Mouse (Mus musculus): ENCODE measurements around the gene Wbp11. TPM values are rescaled to one million over a fixed set of nuclear protein-coding genes. Genes with fewer than 3 reads are reported as not detected.

Wbp11 gene
- polyA plus RNA-seq, 1 experiment from 2014 or later = 39.8 TPM

DNA sequence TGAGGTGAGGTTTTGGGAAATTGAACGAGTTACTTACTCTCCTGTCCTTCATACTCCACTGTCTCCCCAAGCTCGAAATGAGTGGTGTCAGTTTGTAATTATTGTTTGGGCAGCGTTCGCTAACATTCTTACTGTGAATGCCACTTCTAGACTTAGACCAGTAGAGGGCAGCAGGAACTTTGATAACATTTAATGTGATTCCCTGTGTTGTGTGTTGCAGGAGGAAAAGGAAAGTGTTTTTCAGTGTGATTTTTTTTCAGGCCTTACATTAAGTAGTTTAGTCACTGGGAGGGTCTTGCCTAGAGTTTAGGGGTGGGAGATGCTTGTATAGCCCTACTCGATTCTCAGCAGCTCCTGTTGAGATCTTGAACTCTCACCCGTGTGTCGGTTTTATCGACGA is 33.0 kb upstream of the Wbp11 start:
- Histone ChIP-seq H3K4me3 (ENCODE audit: low read depth, low read length) (no peak overlapping the region), H3K9ac (ENCODE audit: low read length) (no peak overlapping the region), H3K9me3 (ENCODE audit: control insufficient read depth, low read length) (no peaks in the 10 kb centered on the region), H3K4me2 (replicated peaks; ENCODE audit: low read depth) (no peak overlapping the region), H3K36me3 (ENCODE audit: control insufficient read depth, insufficient read depth, low read length) (no peaks in the 10 kb centered on the region), H3K27ac (replicated peaks) (no peak overlapping the region), H3K4me1 (replicated peaks; ENCODE audit: control insufficient read depth, insufficient read depth) (peaks cover 3% of the 10 kb centered on the region; the same call in 1 of the 2 replicates), H3K27me3 (ENCODE audit: control insufficient read depth, insufficient read depth, low read length) (no peaks in the 10 kb centered on the region)
- no peak for DNase-seq (ENCODE audit: low spot score)
- 28% methylated on average over 9 of the region's 9 CpGs for WGBS
- TF ChIP-seq EP300 (optimal IDR thresholded peaks at IDR 0.05) (no peak), CTCF (IDR thresholded peaks at IDR 0.05; ENCODE audit: low read depth) (peak; percentile 96)
- peak; percentile 67 for ATAC-seq (ENCODE audit: low FRiP score, low TSS enrichment)

DNA sequence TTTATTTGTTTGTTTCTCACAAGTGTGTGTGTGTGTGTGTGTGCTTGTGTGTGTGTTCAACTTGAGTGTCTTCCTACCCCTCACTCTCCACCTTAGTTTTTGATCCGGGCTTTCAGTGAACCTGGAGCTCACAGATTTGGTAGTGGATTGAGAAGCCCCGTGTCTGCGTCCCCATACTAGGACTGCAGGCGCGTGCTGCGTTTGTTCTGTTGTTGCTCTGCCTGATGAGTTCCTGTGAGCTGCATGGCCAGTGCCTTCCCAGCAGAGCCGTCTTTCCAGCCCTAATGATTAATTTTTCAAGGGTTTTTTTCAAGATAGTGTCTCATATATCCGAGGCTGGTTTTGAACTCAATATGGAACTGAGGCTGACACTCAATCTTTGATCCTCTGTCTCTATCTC is 30.4 kb upstream of the Wbp11 start:
- ATAC-seq (ENCODE audit: low FRiP score, low TSS enrichment) (no peak), DNase-seq (ENCODE audit: low spot score) (no peak)
- Histone ChIP-seq H3K4me3 (ENCODE audit: low read depth, low read length) (no peak overlapping the region), H3K4me2 (replicated peaks; ENCODE audit: low read depth) (no peak overlapping the region), H3K27me3 (ENCODE audit: control insufficient read depth, insufficient read depth, low read length) (no peaks in the 10 kb centered on the region), H3K27ac (replicated peaks) (no peak overlapping the region), H3K36me3 (ENCODE audit: control insufficient read depth, insufficient read depth, low read length) (no peaks in the 10 kb centered on the region), H3K9me3 (ENCODE audit: control insufficient read depth, low read length) (no peaks in the 10 kb centered on the region), H3K4me1 (replicated peaks; ENCODE audit: control insufficient read depth, insufficient read depth) (peaks cover 3% of the 10 kb centered on the region; the same call in 1 of the 2 replicates), H3K9ac (ENCODE audit: low read length) (no peak overlapping the region)
- TF ChIP-seq CTCF (IDR thresholded peaks at IDR 0.05; ENCODE audit: low read depth) (no peak), EP300 (optimal IDR thresholded peaks at IDR 0.05) (no peak)
- 42% methylated on average over 8 of the region's 8 CpGs for WGBS

DNA sequence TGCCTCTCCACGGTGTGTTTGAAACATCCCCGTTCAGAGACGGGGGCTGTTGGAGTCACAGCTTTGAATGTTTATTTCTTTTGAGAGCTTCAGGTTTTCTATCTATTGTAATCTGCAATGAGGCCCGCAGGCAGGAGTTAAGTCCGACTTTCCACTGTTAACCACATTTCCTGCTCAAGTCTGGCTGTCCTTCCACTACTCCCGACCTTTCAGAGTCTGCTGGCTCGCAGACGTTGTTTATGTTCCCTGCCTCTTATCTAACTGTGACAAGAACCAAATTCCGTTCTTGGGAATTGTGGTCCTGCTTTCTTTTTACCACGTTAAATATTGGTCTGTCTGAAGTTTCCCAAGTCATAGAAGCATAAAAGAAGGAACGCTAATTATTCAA is 29.8 kb upstream of the Wbp11 start:
- no peaks in the 10 kb centered on the region for H3K27me3 ChIP-seq (ENCODE audit: control insufficient read depth, insufficient read depth, low read length)
- no peaks in the 10 kb centered on the region for H3K9me3 ChIP-seq (ENCODE audit: control insufficient read depth, low read length)
- peak overlapping the region; percentile 22; the same call in 1 of the 2 replicates for H3K4me3 ChIP-seq (ENCODE audit: low read depth, low read length)
- peaks cover 3% of the 10 kb centered on the region; the same call in 1 of the 2 replicates for H3K4me1 ChIP-seq (replicated peaks; ENCODE audit: control insufficient read depth, insufficient read depth)
- TF ChIP-seq CTCF (IDR thresholded peaks at IDR 0.05; ENCODE audit: low read depth) (no peak), EP300 (optimal IDR thresholded peaks at IDR 0.05) (no peak)
- H3K4me2 ChIP-seq (replicated peaks; ENCODE audit: low read depth) = peak overlapping the region; percentile 33
- H3K9ac ChIP-seq (ENCODE audit: low read length) = no peak overlapping the region
- peak overlapping the region; percentile 77 for H3K27ac ChIP-seq (replicated peaks)
- peak; percentile 19 for DNase-seq (ENCODE audit: low spot score)
- ATAC-seq (ENCODE audit: low FRiP score, low TSS enrichment) = no peak
- 5% methylated on average over 11 of the region's 11 CpGs for WGBS
- no peaks in the 10 kb centered on the region for H3K36me3 ChIP-seq (ENCODE audit: control insufficient read depth, insufficient read depth, low read length)

DNA sequence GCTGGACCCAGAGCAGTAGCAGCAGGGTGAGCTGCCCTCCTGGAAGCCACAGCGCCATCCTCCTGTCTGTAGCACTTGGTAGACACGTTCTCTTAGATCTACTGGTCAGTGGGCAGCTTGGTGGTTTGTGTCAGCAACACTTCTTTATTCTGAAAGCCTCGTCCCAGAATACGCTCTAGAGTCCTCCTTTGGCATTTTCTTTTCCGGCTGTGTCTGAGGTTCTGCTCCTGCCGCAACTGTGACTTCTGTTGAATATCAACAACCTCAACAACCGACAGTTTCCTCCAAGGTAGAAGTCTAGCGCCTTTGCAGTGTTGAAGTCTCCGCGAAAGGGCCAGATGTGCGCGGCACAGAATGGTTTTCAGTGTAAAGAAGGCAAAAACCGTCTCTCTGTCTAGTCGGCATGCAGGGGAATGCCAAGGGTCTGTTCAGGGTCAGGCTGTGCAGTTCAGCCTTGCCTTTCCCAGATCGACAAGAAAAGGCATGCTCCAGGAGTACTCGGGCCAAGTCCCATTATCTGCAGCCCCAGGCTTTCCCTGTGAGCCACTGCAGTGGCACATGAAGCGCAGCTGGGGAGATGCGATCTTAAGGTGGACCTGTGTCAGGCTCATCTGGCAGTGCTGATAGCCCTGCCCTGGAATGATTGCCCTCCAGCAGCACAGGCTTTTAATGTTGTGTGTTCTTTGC is 29.3 kb upstream of the Wbp11 start, which contains the start of gene Art4:
TSS of gene Art4 (minus strand) at position 548 of the 687 bp plus-strand sequence.
- 33% methylated on average over 18 of the region's 18 CpGs for WGBS
- Histone ChIP-seq H3K9ac (ENCODE audit: low read length) (0 out of 2 replicates have a peak within 1 kb of the TSS, but pooled peaks have one; percentile 28), H3K36me3 (ENCODE audit: control insufficient read depth, insufficient read depth, low read length) (no peaks in the 10 kb centered on the region), H3K27me3 (ENCODE audit: control insufficient read depth, insufficient read depth, low read length) (no peaks in the 10 kb centered on the region), H3K4me1 (replicated peaks; ENCODE audit: control insufficient read depth, insufficient read depth) (peaks cover 3% of the 10 kb centered on the region; the same call in 1 of the 2 replicates), H3K4me2 (replicated peaks; ENCODE audit: low read depth) (peak within 1 kb of the TSS; percentile 33), H3K4me3 (ENCODE audit: low read depth, low read length) (peak within 1 kb of the TSS; percentile 22), H3K9me3 (ENCODE audit: control insufficient read depth, low read length) (no peaks in the 10 kb centered on the region), H3K27ac (replicated peaks) (peak within 1 kb of the TSS; percentile 77)
- ATAC-seq (ENCODE audit: low FRiP score, low TSS enrichment) = peak; percentile 48; the same call in 1 of the 2 replicates
- no peak for TF ChIP-seq EP300 (optimal IDR thresholded peaks at IDR 0.05)
- TF ChIP-seq CTCF (IDR thresholded peaks at IDR 0.05; ENCODE audit: low read depth) = no peak
- DNase-seq (ENCODE audit: low spot score) = peak; percentile 28

DNA sequence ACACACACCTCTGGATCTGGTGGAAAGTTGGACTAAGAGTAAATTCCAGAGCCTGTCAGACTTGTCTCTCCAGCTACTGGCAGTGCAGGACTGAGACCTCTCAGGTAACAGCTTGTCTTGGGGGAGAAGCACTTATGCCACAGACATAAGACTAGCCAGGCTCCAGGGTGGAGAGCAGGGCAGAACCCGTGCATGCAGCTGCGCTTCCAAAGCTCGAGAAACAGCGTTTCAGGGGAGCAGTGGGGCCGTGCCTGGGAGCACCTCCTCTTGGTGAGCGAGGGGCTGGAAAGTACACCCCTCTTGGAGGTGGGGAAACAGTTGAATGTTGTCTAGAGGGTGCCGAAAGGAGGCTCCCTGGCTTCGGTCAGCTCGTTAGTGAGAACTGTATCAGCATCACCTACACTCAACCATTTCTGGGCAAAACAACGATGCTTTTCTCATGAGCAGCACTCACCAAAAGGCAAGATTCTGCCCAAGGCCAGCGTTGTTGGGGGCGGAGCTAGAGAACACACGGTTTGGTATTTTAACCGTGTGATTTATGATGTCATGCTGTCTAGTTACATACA is 28.1 kb upstream of the Wbp11 start:
- WGBS = 45% methylated on average over 14 of the region's 14 CpGs
- H3K9ac ChIP-seq (ENCODE audit: low read length) = no peak overlapping the region
- H3K4me2 ChIP-seq (replicated peaks; ENCODE audit: low read depth) = peak overlapping the region; percentile 28
- ATAC-seq (ENCODE audit: low FRiP score, low TSS enrichment) (peak; percentile 46; the same call in 1 of the 2 replicates), DNase-seq (ENCODE audit: low spot score) (no peak)
- H3K4me1 ChIP-seq (replicated peaks; ENCODE audit: control insufficient read depth, insufficient read depth) = peaks cover 3% of the 10 kb centered on the region; the same call in 1 of the 2 replicates
- H3K27ac ChIP-seq (replicated peaks) = peak overlapping the region; percentile 75
- TF ChIP-seq CTCF (IDR thresholded peaks at IDR 0.05; ENCODE audit: low read depth) = no peak
- no peak for TF ChIP-seq EP300 (optimal IDR thresholded peaks at IDR 0.05)
- no peaks in the 10 kb centered on the region for H3K9me3 ChIP-seq (ENCODE audit: control insufficient read depth, low read length)
- H3K4me3 ChIP-seq (ENCODE audit: low read depth, low read length) = 0 out of 2 replicates have a peak overlapping the region, but pooled peaks have one; percentile 6
- no peaks in the 10 kb centered on the region for H3K27me3 ChIP-seq (ENCODE audit: control insufficient read depth, insufficient read depth, low read length)
- H3K36me3 ChIP-seq (ENCODE audit: control insufficient read depth, insufficient read depth, low read length) = no peaks in the 10 kb centered on the region

DNA sequence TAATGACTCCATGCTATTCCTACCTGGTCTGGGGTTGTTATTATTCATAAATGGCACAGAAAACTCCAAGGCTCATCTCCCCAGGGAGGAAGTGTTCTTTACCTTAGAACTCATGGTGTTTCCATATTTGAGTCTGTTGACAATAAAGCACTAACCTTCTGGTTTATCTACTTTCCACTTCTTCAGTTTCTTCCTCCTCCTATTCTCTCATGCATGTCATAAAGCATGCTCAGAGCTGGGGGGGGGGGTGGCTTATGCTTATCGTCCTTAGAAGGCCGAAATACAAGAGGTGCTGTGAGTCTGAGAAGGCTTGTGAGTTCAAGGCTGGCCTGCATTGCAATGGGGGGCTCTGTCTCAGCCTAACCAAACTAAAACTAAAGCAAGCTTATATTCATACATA is 27.1 kb upstream of the Wbp11 start:
- ATAC-seq (ENCODE audit: low FRiP score, low TSS enrichment) (no peak), DNase-seq (ENCODE audit: low spot score) (no peak)
- H3K4me3 ChIP-seq (ENCODE audit: low read depth, low read length) = no peak overlapping the region
- H3K36me3 ChIP-seq (ENCODE audit: control insufficient read depth, insufficient read depth, low read length) = no peaks in the 10 kb centered on the region
- 0 out of 2 replicates have a peak overlapping the region, but pooled peaks have one; percentile 61 for H3K27ac ChIP-seq (replicated peaks)
- H3K4me1 ChIP-seq (replicated peaks; ENCODE audit: control insufficient read depth, insufficient read depth) = peaks cover 3% of the 10 kb centered on the region; the same call in 1 of the 2 replicates
- H3K27me3 ChIP-seq (ENCODE audit: control insufficient read depth, insufficient read depth, low read length) = no peaks in the 10 kb centered on the region
- TF ChIP-seq CTCF (IDR thresholded peaks at IDR 0.05; ENCODE audit: low read depth) (no peak), EP300 (optimal IDR thresholded peaks at IDR 0.05) (no peak)
- H3K9me3 ChIP-seq (ENCODE audit: control insufficient read depth, low read length) = no peaks in the 10 kb centered on the region
- no peak overlapping the region for H3K9ac ChIP-seq (ENCODE audit: low read length)
- WGBS = 91% methylated on average over 2 of the region's 2 CpGs
- H3K4me2 ChIP-seq (replicated peaks; ENCODE audit: low read depth) = 0 out of 2 replicates have a peak overlapping the region, but pooled peaks have one; percentile 28

Measured in stomach, postnatal 0 days (tissue).